Mouse (Mus musculus): ENCODE results near the gene Fam98b.
A peak's percentile ranks its signal among the peaks of the same experiment; 100 is the strongest.

The Fam98b gene

DNA sequence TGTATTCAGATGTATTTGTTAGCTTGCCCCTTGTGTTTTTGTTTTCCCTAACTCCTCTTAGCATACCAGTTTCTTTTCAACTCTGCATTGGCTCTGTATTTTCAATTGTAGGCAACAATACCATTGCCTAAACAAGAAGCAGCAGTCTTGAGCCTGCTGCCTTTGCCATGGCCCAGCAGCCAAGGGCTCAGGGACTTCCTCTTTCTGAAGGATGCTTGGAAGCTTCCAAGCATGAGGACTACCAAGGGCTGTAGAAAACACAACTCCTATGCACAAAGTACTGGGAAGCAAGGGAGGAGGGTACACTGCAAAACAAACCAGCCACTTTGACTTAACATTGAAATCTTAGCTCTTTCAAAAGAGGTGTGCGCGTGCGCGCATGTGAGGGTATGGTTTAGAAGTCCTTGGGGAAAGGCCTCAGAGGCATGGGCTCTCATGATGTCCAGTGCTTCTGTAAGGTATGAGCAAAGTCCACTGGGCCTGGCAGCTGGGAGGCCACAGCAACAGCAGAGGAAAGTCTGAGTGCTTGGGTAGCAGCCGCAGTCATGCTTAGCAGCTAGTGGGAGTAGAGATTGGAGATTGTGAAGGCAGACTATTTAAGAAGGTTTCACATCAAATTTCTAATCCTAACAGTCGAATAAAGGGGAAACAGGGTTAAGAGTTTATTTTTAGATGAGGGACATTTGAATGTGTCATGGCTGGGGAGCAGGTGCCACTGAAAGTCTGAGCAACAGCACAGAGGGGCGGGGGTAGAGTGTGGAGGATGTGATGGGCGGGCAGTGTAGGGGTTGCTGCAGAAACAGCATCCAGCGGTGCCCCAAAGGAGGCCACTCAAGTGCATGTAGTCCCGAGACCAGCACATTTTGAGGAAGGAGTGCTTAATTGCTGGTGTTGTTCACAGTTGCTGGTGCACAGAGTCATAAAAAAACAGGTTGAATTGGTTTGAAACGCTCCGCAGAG lies 54.1 kb downstream of the Fam98b start:
- no peak for DNase-seq (ENCODE audit: extremely low read depth, low read depth, low spot score)

DNA sequence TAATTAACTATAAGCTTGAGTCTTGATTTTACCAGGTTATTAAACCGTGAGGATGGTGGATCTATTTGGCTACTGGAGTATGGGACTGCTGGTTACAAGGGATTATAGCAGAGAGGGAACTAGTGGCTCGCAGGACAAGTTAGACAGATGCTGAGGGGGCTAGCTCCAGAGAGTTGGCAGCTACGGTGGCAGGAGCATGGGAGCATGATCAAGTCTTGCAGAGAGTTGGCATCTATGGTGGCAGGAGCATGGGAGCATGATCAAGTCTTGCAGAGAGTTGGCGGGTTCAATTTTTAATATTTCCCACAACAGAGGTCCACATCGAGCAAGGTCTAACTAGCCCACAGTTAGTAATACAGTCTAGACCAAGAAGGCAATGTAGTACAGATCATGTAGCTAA lies 55.4 kb downstream of the Fam98b start:
- no peak for DNase-seq (ENCODE audit: extremely low read depth, low read depth, low spot score)

DNA sequence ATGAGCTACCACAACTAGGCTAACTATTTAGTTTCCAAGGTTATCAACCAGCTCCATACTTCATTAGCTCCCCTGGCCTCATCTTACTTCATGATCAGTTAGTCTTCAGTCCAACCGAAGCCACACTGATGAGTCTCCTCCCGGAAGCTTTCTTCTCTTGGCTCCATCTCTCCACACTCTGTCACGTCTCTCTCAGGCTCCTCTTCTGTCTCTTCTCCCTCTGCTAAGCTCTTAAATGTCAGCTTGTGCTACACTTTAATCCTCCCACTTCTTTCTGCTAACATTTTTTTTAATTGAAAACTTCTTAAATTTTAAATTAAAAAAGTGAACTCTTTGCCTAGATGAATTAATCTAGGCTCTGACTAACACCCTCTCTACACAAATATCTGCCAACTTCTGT lies 58.4 kb downstream of the Fam98b start:
- no peak for DNase-seq (ENCODE audit: extremely low read depth, low read depth, low spot score)

DNA sequence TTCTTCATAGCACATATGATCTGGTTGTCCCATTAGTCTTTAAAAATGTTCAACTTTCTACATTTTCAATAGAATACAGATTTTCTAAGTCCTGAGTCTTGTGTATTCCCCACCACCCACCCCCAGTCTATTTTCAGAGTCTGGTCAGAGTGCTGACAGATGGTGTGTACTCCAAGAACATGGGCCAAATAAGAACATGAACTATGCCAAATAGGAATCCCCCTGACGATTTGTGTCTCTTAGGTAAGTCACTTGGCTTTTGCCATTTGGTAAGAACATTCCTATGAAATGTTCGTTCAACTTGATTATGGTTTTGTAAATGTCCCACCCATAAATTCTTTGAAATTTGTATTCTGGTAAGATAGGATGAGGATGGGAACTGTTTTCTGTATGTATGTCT lies 59.5 kb downstream of the Fam98b start:
- no peak for DNase-seq (ENCODE audit: extremely low read depth, low read depth, low spot score)

DNA sequence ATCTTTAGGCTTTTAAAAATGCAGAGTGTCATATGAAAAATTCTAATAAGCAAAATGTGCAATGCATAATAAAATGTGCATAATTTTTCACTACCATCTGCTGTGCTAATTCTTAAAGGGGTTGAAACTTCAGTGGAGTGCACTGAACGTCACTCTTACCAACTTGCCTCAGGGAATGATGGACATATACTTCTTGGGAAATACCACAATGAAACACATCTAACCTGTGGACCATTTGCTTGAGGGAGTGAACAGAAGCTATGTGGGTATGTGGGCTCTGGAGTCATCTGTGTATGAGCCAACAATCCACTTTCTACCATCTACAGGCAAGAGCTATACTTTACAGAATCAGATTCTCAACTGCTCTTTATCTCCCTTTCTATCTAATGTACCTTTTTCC lies 61.8 kb downstream of the Fam98b start:
- DNase-seq (ENCODE audit: extremely low read depth, low read depth, low spot score): no peak

DNA sequence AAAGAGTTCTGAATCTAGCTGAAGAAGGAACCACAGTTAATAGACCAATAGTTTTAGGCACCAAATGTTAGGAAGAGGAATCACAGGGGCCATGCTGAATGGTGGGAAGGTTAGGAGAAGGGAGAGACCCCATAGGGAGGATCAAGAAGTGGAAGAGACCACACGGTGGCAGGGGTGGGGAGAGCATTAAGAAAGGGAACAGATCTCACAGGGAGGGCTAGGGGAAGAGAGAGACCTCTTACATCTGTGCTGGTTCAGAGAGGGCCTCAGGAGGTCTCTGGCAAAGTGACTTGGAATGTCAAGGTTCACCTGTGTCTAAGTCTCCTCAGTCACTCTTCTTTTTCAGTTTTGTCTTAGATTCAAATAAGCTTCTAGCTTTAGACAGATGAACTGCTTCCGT lies 62.5 kb downstream of the Fam98b start:
- no peak for DNase-seq (ENCODE audit: extremely low read depth, low read depth, low spot score)

DNA sequence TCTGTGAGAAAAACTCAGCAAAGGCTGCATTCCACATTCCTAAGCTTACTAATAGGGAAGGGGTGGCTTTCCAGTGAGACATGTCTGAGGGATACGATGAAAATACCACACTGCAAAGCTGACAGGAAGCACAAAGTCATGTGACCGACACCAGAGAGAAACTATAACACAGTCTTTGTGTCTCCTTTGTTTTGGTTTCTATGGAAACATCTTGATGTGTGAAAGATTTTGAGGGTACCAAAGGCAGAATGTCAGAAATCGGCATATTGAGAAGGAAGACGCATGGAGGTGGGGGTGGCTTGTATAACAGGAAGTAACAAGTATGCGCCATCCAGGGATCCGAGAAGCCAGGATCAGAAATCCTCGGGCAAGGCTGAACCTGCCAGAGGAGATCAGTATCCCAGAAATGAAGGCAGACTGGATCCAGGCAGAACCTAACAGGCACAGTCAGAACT lies 62.9 kb downstream of the Fam98b start:
- peak; percentile 10 for DNase-seq (ENCODE audit: extremely low read depth, low read depth, low spot score)

DNA sequence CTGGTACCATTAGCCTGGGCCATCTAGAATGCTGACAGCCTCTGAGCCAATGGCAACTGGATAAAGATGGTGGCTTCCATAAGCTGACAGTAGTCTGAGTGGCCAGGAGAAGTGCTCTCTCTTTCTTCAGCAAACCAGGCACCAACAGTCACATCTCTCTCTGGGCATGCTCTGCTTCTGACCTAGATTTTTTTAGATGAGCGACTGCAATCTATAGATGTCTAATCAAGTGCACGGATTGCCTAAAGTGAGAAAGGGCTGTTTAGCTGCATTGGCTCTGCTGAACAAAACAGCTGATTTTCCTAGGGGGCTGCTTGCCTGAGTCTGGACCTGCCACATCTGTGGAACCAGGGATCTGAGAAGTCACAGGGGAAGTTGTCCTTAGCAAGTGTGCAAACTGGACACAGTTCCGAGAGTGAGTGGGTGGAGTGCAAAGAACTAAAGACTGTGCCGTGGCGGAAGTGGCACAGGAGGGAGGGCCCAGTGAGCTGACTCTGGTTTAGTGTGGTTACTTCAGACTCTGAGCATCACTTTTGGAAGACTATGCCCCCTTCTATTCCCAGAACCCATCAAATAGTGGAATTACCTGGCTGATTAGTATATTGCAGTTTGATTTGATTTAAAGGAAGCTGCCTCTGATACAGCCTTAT lies 64.2 kb downstream of the Fam98b start:
- DNase-seq (ENCODE audit: extremely low read depth, low read depth, low spot score): no peak

DNA sequence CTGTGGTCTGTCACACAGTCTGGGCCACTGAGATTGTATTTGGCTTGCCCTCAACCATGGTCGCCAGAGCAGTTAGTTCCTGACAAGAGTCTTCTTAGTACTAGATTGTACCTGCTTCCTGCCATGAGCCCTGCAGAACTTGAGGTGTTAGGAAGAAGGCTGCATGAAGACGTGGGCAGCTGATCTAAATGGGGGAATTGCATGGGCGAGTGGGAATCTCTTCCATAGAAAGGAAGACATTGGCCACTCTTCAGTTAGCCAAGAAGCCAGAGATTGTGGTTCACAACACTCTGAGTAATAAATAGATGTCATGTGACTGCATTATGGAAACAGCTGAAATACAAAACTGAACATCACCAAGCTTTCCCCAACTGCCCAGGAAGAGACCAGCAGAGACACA lies 69.5 kb downstream of the Fam98b start:
- no peak for DNase-seq (ENCODE audit: extremely low read depth, low read depth, low spot score)

Data from fat pad, adult 2 months (tissue).